Mouse (Mus musculus) hindbrain, embryonic 12.5 days (tissue): ENCODE measurements at regions not wholly inside any gene's neighbourhood (a gene's known extent, or its start where the extent isn't known, plus 50 kb on each side); places are given as distances from the start of the nearest gene placed in this dataset.

Experiments
- ATAC-seq: fragments of 200-750 bp; cut with Nextera tagmentation; 2 replicates; pipeline ENCODE4 v1.8.0; 2017; ENCODE audit warnings: moderate TSS enrichment; ENCODE audit not compliant: low FRiP score
- H3K27ac ChIP-seq: fragments of 300-500 bp; sonication (generic); 2 replicates; pipeline ENCODE4 v1.5.1; 2016; ENCODE audit warnings: mild to moderate bottlenecking
- H3K27me3 ChIP-seq: fragments of 300-500 bp; sonication (generic); 2 replicates; pipeline ENCODE4 v1.6.1; 2016; ENCODE audit warnings: mild to moderate bottlenecking
- H3K36me3 ChIP-seq: fragments of 300-500 bp; sonication (generic); 2 replicates; pipeline ENCODE4 v1.6.1; 2016; ENCODE audit warnings: mild to moderate bottlenecking
- H3K4me1 ChIP-seq: fragments of 300-500 bp; sonication (generic); 2 replicates; pipeline ENCODE4 v1.6.1; 2016
- H3K4me2 ChIP-seq: fragments of 300-500 bp; sonication (generic); replicated peaks from 2 replicates; pipeline ENCODE4 v1.6.1; 2016; ENCODE audit warnings: mild to moderate bottlenecking
- H3K4me3 ChIP-seq: fragments of 300-500 bp; sonication (generic); 2 replicates; pipeline ENCODE4 v1.5.1; 2016; ENCODE audit warnings: mild to moderate bottlenecking
- H3K9ac ChIP-seq: fragments of 300-500 bp; sonication (generic); 2 replicates; pipeline ENCODE4 v1.6.1; 2016; ENCODE audit warnings: mild to moderate bottlenecking, moderate library complexity
- H3K9me3 ChIP-seq: fragments of 300-500 bp; sonication (generic); replicated peaks from 2 replicates; pipeline ENCODE4 v1.6.1; 2016; ENCODE audit warnings: mild to moderate bottlenecking
- WGBS: fragments of 180-500 bp; shearing (Covaris S2); methylation state at CpG from one replicate; pipeline ENCODE4 v1.1.7; 2016; 5-methylcytosine and 5-hydroxymethylcytosine counted together

DNA sequence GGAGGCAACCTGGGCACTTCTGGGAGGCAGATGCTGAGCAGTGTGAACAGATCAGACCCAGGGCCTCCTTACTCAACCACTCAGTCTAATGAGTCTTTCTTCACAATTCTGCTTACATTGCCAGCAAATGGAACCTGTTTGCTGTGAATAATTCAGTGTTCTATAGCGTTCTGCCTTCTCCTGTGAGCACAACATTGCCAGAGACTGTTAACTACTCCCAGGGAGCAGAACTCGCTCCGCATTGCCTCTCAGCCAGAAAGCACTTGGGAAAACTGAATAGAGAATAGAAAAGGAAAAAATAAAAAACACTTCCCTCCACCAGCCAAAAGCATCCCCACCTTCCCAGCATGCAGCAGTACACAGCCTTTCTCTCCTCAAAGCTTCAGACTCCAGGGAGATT lies 51.5 kb downstream of the Aym1 start:
- H3K27ac ChIP-seq = no peak overlapping the region
- ATAC-seq = no peak

DNA sequence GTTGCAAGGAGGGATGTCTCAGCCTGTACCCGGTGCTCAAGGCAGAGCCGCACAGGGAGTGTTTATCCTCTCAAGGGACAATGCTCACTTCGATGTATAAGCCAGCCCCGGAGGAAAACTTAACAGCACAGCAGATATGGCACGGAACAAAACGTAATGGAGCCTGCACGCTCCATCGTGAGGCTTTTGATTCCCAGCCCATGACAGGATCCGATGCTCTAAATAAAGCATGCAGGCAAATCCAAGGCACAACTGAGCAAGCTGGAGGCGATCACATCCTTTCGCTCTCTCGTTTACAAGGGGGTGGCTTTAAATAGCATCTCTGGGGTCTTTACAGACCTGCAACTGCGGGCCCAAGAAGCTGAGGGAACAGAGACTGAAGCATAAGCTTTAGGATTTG lies 53.9 kb downstream of the Aym1 start:
- 77% methylated on average over 13 of the region's 13 CpGs for WGBS
- Histone ChIP-seq H3K4me1 (peaks cover 16% of the 10 kb centered on the region), H3K4me2 (no peak overlapping the region), H3K9ac (no peak overlapping the region), H3K4me3 (no peak overlapping the region), H3K9me3 (no peaks in the 10 kb centered on the region), H3K27ac (peak overlapping the region; percentile 19; the same call in 1 of the 2 replicates), H3K27me3 (peaks cover 12% of the 10 kb centered on the region; the same call in 1 of the 2 replicates), H3K36me3 (no peaks in the 10 kb centered on the region)
- ATAC-seq = no peak

More for the DNA sequence above, 51.5 kb downstream of the Aym1 start:
- Histone ChIP-seq H3K4me2 (no peak overlapping the region), H3K36me3 (no peaks in the 10 kb centered on the region), H3K9ac (no peak overlapping the region), H3K4me1 (peaks cover 12% of the 10 kb centered on the region; the same call in 1 of the 2 replicates), H3K9me3 (no peaks in the 10 kb centered on the region), H3K27me3 (peaks cover 4% of the 10 kb centered on the region; the same call in 1 of the 2 replicates), H3K4me3 (no peak overlapping the region)
- WGBS = 81% methylated on average over 3 of the region's 3 CpGs

DNA sequence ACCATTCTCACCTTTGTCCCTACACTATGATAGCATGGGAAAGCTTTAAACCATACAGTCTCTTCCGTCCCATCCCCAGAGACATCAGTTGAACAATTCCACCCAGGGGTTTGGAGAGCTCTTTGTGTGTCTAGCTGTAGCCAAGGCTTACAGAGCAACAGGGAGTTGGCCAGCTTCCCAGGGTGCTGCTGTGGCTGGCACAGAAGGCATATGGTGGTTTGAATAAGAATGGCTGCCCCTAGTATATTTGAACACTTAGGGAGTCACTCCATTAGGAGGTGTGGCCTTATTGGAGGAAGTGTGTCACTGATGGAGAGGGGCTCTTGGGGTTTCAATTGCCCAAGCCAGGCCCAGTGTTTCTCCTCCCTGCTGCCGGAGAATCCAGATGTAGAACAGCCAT lies 57.5 kb downstream of the Aym1 start:
- 85% methylated on average over 2 of the region's 2 CpGs for WGBS
- no peak overlapping the region for H3K4me3 ChIP-seq
- no peak for ATAC-seq
- peaks cover 18% of the 10 kb centered on the region; the same call in 1 of the 2 replicates for H3K27me3 ChIP-seq
- H3K9ac ChIP-seq = no peak overlapping the region
- H3K9me3 ChIP-seq = no peaks in the 10 kb centered on the region
- no peak overlapping the region for H3K4me2 ChIP-seq
- no peak overlapping the region for H3K27ac ChIP-seq
- H3K36me3 ChIP-seq = no peaks in the 10 kb centered on the region
- H3K4me1 ChIP-seq = peaks cover 20% of the 10 kb centered on the region

DNA sequence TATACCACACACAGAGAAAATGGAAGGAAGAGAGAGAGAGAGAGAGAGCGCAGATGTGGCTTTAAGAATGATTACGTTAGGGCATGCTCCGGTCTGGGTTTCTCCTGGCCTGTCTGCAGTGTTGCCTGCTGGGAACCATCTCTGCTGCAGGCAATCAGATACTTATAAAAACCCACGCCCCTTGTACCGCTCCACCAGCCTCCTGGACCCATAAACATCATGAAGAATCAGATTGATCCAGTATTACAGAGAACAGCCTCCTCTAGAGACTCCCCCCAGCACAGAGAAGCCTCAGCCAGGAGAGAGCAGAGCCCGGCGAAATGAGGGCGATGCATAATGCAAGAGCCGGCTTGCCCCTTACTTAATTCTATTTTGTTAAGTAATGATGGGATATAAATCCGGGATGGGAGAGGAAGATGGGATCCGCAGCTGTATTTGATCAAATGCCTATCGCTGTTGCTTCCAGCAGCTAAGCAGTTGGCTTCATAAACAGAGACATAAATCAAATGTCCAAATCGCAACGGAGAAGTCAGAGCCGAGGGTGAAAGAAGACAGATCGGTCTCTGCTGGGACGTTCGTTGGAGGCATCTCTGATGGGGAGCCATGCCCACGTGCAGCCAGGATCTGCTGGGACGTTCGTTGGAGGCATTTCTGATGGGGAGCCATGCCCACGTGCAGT lies 61.4 kb downstream of the Aym1 start:
- H3K27me3 ChIP-seq = peaks cover 29% of the 10 kb centered on the region; the same call in 1 of the 2 replicates
- no peaks in the 10 kb centered on the region for H3K9me3 ChIP-seq
- H3K4me1 ChIP-seq = peaks cover 24% of the 10 kb centered on the region
- no peak overlapping the region for H3K4me3 ChIP-seq
- WGBS = 71% methylated on average over 22 of the region's 22 CpGs
- H3K27ac ChIP-seq = peak overlapping the region; percentile 57; the same call in 1 of the 2 replicates
- H3K4me2 ChIP-seq = no peak overlapping the region
- H3K9ac ChIP-seq = no peak overlapping the region
- no peaks in the 10 kb centered on the region for H3K36me3 ChIP-seq
- no peak for ATAC-seq

DNA sequence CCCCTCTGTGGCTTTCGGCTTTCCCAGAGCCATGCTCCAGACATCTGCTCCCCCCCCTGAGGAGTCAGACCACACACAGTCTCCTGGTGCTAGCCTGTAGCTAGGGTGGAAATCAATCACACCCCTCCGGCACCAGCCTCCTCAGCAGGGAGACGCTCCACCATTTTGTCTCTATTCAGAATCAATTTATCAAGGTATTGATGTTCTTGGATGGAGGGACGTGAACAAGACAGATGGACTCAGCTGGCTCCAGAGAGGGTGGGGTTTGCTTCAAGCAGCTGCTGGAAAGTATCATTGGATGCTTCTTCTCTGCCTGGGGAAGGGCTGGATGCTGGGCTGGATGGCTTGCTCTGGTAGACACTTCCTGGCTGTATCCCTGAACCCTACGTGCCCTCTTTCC lies 63.5 kb downstream of the Aym1 start:
- Histone ChIP-seq H3K9me3 (no peaks in the 10 kb centered on the region), H3K36me3 (no peaks in the 10 kb centered on the region), H3K27ac (no peak overlapping the region), H3K27me3 (peaks cover 29% of the 10 kb centered on the region; the same call in 1 of the 2 replicates), H3K4me1 (peaks cover 20% of the 10 kb centered on the region), H3K4me3 (no peak overlapping the region), H3K4me2 (no peak overlapping the region), H3K9ac (no peak overlapping the region)
- peak; percentile 66 for ATAC-seq
- 25% methylated on average over 5 of the region's 5 CpGs for WGBS

DNA sequence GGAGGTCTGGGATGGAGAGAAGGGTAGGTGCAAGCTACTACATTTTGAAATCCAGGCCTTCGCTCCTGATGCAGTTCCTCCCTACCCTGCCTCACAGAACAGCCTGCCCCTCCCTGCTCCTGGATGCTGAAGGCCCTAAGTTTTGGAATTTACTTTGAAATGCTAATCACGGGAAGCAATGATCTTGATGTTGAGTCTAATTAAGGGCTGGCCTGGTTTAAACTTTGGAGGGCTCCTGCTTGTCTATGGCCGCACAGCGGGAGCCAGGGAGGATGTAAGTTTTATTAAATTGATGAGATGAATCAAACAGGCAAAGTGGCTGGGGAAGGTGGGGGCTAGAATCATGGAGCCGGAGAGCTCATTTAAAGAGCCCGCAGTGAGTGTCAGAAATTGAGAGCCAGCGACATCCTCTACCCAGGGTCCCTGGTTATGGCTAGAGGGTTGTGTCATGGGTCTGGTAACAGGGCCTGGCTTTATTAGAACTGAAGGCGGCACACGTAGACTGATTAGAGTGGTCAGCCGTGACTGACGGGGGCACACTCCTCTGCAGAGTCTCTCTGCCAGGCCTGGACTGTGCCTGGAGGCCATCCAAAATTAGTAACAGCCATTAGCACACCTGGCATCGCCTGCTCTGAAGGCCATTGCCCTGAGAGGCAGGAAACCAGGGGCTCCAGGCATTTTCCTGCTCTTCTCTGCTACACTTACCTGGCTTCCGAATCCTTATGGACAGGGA lies 65.1 kb downstream of the Aym1 start:
- ATAC-seq = no peak
- Histone ChIP-seq H3K4me2 (no peak overlapping the region), H3K27ac (no peak overlapping the region), H3K27me3 (peaks cover 37% of the 10 kb centered on the region), H3K4me3 (no peak overlapping the region), H3K9ac (no peak overlapping the region), H3K9me3 (no peaks in the 10 kb centered on the region), H3K36me3 (no peaks in the 10 kb centered on the region), H3K4me1 (peaks cover 20% of the 10 kb centered on the region)
- 74% methylated on average over 13 of the region's 13 CpGs for WGBS

DNA sequence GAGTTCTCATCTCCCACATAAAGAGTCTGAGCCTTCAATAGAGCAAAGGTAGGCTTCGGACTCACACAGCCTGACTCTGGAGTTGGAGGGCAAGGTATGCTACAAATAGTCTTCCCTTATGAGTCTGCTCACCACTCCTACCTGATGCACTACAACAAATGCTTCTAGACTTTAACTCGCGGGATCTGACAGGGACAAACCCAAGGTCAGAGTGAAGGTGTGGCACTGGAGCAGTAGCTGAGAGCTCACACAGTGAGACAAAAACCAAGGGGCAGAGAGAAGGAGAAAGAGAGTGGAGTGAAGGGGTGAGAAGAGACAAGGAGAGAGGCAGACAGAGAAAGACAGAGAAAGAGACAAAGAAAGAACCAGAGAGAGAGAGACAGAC lies 65.6 kb downstream of the Aym1 start:
- Histone ChIP-seq H3K9me3 (no peaks in the 10 kb centered on the region), H3K36me3 (no peaks in the 10 kb centered on the region), H3K4me2 (no peak overlapping the region), H3K27me3 (peaks cover 41% of the 10 kb centered on the region), H3K9ac (no peak overlapping the region), H3K27ac (no peak overlapping the region), H3K4me1 (peaks cover 20% of the 10 kb centered on the region), H3K4me3 (no peak overlapping the region)
- no peak for ATAC-seq
- 94% methylated on average over 3 of the region's 3 CpGs for WGBS

DNA sequence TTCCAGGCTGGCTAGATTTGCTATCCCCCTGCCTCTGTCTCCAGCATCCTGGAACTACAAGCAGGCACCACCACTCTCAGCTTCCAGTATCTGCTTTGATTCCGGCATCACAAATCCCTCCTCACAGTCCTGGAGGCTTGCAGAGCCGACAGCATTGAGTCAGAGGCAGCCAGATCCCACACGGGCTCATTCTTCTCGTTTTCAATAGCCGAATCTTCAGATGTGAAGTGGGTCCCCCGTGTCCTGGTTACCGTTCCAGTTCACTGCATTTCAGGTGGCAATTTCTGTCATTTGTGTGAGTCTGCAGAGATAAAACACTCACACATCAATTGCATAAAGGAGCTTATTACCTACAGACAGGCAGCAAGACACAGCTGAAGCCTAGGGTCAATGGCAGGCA lies 62.4 kb upstream of the Wscd2 start:
- Histone ChIP-seq H3K9me3 (no peaks in the 10 kb centered on the region), H3K9ac (no peak overlapping the region), H3K36me3 (no peaks in the 10 kb centered on the region), H3K4me3 (no peak overlapping the region), H3K27me3 (peaks cover 25% of the 10 kb centered on the region), H3K4me1 (no peaks in the 10 kb centered on the region), H3K27ac (no peak overlapping the region), H3K4me2 (no peak overlapping the region)
- ATAC-seq = no peak
- 73% methylated on average over 7 of the region's 7 CpGs for WGBS

DNA sequence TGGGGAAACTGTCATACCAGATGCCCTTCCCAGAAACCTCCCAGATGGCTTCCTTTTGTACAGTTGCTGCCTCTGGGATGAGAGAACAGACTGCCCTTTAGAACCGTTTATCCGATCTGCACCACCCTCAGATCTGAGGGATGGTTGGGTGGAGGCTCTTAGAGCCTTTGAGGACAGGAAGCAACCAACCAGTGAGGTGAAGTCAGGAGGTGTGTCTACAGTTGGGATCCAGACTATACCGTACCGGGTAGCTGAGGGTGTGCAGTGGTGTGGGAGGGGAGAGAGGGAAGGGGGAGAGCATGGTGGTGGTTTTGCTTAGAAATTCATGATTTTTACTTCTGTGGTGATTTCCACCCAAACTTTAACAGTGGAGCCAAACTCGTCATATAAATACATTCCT lies 58.8 kb upstream of the Wscd2 start:
- H3K36me3 ChIP-seq = no peaks in the 10 kb centered on the region
- 82% methylated on average over 5 of the region's 5 CpGs for WGBS
- no peaks in the 10 kb centered on the region for H3K9me3 ChIP-seq
- peaks cover 10% of the 10 kb centered on the region for H3K27me3 ChIP-seq
- no peak overlapping the region for H3K4me2 ChIP-seq
- no peak overlapping the region for H3K4me3 ChIP-seq
- no peak for ATAC-seq
- H3K4me1 ChIP-seq = no peaks in the 10 kb centered on the region
- H3K9ac ChIP-seq = no peak overlapping the region
- no peak overlapping the region for H3K27ac ChIP-seq

DNA sequence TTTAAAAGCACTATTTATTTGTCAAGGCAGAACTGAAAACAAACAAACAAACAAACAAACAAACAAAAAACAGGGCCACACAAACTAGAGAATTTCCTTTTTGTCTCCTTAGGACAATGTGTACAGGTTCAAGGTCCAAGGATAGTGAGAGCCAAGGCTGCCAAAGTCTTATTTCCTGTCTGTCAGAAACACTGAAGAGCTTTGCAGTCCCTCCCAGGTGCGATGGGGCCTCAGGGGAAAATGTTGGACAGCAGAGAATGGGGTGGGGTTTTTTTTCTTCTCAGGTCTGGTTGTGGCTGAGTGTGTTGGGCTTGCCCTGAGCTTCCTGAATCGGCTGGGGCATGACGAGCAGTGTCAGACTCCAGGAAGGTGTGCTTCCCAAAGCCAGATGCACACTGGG lies 53.1 kb upstream of the Wscd2 start:
- H3K4me1 ChIP-seq = peaks cover 6% of the 10 kb centered on the region; the same call in 1 of the 2 replicates
- no peak overlapping the region for H3K4me2 ChIP-seq
- no peaks in the 10 kb centered on the region for H3K36me3 ChIP-seq
- H3K27ac ChIP-seq = no peak overlapping the region
- no peaks in the 10 kb centered on the region for H3K9me3 ChIP-seq
- no peak overlapping the region for H3K9ac ChIP-seq
- no peak overlapping the region for H3K4me3 ChIP-seq
- WGBS = 78% methylated on average over 3 of the region's 3 CpGs
- ATAC-seq = no peak
- no peaks in the 10 kb centered on the region for H3K27me3 ChIP-seq
